Mouse (Mus musculus) heart, postnatal 0 days (tissue): Measurements from ENCODE around the gene Prx. TPM values are rescaled to one million over a fixed set of nuclear protein-coding genes. Genes with fewer than 3 reads are reported as not detected.

Experiments used
- ATAC-seq: fragments of 200-750 bp; cut with Nextera tagmentation; 2 replicates; pipeline ENCODE4 v1.8.0; 2017; ENCODE audit warnings: low read depth, moderate number of reproducible peaks, moderate library complexity; ENCODE audit not compliant: insufficient read depth
- DNase-seq: peaks from one replicate; pipeline ENCODE4 v3.0.0-alpha.2; 2016; ENCODE audit warnings: low spot score
- H3K27ac ChIP-seq: fragments of 300-500 bp; sonication (generic); 2 replicates; pipeline ENCODE4 v1.5.1; 2014; ENCODE audit warnings: low read depth, mild to moderate bottlenecking
- H3K27me3 ChIP-seq: fragments of 300-500 bp; sonication (generic); 2 replicates; pipeline ENCODE4 v1.6.1; 2014; ENCODE audit warnings: low read length, mixed read lengths; ENCODE audit not compliant: control insufficient read depth, insufficient read depth
- H3K36me3 ChIP-seq: fragments of 300-500 bp; sonication (generic); replicated peaks from 2 replicates; pipeline ENCODE4 v1.6.1; 2014; ENCODE audit warnings: low read length, mixed read lengths; ENCODE audit not compliant: control insufficient read depth, insufficient read depth
- H3K4me1 ChIP-seq: fragments of 300-500 bp; sonication (generic); 2 replicates; pipeline ENCODE4 v1.6.1; 2014; ENCODE audit warnings: antibody characterized with exemption; ENCODE audit not compliant: control insufficient read depth, insufficient read depth
- H3K4me2 ChIP-seq: fragments of 300-500 bp; sonication (generic); 2 replicates; pipeline ENCODE4 v1.6.1; 2014; ENCODE audit warnings: low read depth, mild to moderate bottlenecking, low read length, moderate library complexity
- H3K4me3 ChIP-seq: fragments of 300-500 bp; sonication (generic); 2 replicates; pipeline ENCODE4 v1.5.1; 2014; ENCODE audit warnings: low read depth, low read length
- H3K9ac ChIP-seq: fragments of 300-500 bp; sonication (generic); replicated peaks from 2 replicates; pipeline ENCODE4 v1.6.1; 2014; ENCODE audit warnings: low read depth, low read length, mixed read lengths
- H3K9me3 ChIP-seq: fragments of 300-500 bp; sonication (generic); replicated peaks from 2 replicates; pipeline ENCODE4 v1.6.1; 2016; ENCODE audit warnings: low read length; ENCODE audit not compliant: control insufficient read depth
- CTCF ChIP-seq: IDR thresholded peaks from 2 replicates; pipeline ENCODE4 v1.5.1; 2016; ENCODE audit warnings: antibody characterized with exemption, control low read depth, low read depth
- EP300 ChIP-seq: IDR thresholded peaks from 2 replicates; pipeline ENCODE4 v1.6.1; 2016; ENCODE audit warnings: antibody characterized with exemption, low read depth
- WGBS: fragments of 180-500 bp; shearing (Covaris S2); extraction: QIAGEN DNeasy Blood & Tissue Kit; methylation state at CpG from one replicate; pipeline ENCODE4 v1.1.7; 2014; 5-methylcytosine and 5-hydroxymethylcytosine counted together
- polyA plus RNA-seq: library from polyadenylated mRNA; unstranded; fragments of >200 nt; fragmentation: Nextera tagmentation; extraction: Ambion mirVana; gene quantifications from 2 replicates; pipeline ENCODE4 v1.2.1, GENCODE M21; 2015
- total RNA-seq: library from RNA; depleted of rRNA; stranded (reverse); fragments of >200 nt; gene quantifications from 2 replicates; pipeline ENCODE4 v1.2.3, GENCODE M21; 2014; ENCODE audit warnings: low replicate concordance

Gene Prx
- total and polyA plus RNA-seq, 2 experiments from 2014 or later, result 1.1 to 1.9 TPM

DNA sequence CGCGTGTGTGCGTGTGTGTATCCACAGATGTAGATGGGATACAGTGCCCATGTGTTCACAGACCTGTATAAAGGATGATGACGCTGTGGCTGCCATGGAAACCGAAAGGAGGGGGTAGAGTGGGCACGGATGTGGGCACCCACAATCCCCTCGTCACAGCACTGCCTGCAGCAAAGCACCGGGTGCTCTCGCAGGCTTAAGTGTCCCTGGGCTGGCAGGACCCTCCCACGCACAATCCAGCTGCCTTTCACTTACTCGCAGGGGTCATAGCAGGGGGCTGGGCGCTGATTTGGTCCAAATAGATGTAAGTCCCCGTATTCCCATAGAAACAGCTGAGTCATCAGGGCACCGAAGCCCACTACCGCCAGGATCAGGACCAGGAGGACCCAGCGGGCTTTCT lies 42.3 kb downstream of the Prx start:
- H3K36me3 ChIP-seq, result peaks cover 11% of the 10 kb centered on the region; the same call in 1 of the 2 replicates
- H3K27me3 ChIP-seq, result no peaks in the 10 kb centered on the region
- H3K9ac ChIP-seq, result no peak overlapping the region
- H3K4me2 ChIP-seq, result peak overlapping the region; percentile 99; the same call in 1 of the 2 replicates
- H3K4me3 ChIP-seq, result no peak overlapping the region
- ATAC-seq (no peak), DNase-seq (no peak)
- peaks cover 20% of the 10 kb centered on the region for H3K4me1 ChIP-seq
- WGBS, result 80% methylated on average over 16 of the region's 16 CpGs
- no peaks in the 10 kb centered on the region for H3K9me3 ChIP-seq
- no peak for TF ChIP-seq CTCF
- no peak for TF ChIP-seq EP300
- H3K27ac ChIP-seq, result no peak overlapping the region

GRCm38 (mm10) chr7:27541922-27542321 lies 42.8 kb downstream of the Prx start:
- H3K4me3 ChIP-seq, result peak overlapping the region; percentile 60
- H3K9ac ChIP-seq, result peak overlapping the region; percentile 63; the same call in 1 of the 2 replicates
- peaks cover 9% of the 10 kb centered on the region; the same call in 1 of the 2 replicates for H3K36me3 ChIP-seq
- peak overlapping the region; percentile 99 for H3K4me2 ChIP-seq
- ATAC-seq, result no peak
- peaks cover 20% of the 10 kb centered on the region for H3K4me1 ChIP-seq
- no peaks in the 10 kb centered on the region for H3K27me3 ChIP-seq
- H3K9me3 ChIP-seq, result no peaks in the 10 kb centered on the region
- no peak overlapping the region for H3K27ac ChIP-seq
- WGBS, result 58% methylated on average over 5 of the region's 5 CpGs
- TF ChIP-seq CTCF (no peak), EP300 (no peak)
- no peak for DNase-seq

DNA sequence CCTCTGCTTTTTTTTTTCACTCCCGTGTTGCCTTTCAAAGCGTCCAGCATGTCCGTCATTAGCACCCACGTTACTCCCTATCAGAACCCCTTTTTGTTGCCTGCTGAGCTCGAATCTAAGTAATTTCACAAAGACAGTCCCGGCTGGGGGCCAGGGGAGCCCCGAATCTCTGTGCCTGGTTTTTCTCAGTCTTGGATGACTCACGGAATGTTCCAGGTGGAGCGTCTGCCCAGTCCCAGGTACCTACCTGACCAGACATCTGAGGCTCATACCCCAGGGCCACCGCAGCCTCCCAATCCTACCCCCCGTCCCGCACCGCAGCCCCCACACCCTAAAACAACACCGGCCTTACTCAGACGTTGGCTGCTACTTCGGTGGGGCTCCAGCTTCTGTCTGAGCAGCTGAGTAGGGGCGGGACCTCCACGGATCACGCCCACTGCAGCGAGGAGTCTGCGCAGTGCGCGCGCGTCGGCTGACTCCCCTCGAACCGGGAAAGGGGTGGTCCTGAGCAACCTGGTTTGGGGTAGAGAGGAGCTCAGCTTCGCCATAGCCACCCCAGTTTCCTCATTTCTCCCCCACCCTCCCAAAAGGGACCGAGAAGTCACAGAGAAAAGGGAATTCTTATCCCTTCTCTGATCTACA lies 43.4 kb downstream of the Prx start:
- 2% methylated on average over 30 of the region's 30 CpGs for WGBS
- DNase-seq (peak; percentile 68), ATAC-seq (peak; percentile 84)
- H3K27ac ChIP-seq, result no peak overlapping the region
- TF ChIP-seq EP300 (no peak), CTCF (no peak)
- peaks cover 8% of the 10 kb centered on the region; the same call in 1 of the 2 replicates for H3K36me3 ChIP-seq
- H3K27me3 ChIP-seq, result no peaks in the 10 kb centered on the region
- peaks cover 20% of the 10 kb centered on the region for H3K4me1 ChIP-seq
- H3K9ac ChIP-seq, result peak overlapping the region; percentile 63
- peak overlapping the region; percentile 60 for H3K4me3 ChIP-seq
- no peaks in the 10 kb centered on the region for H3K9me3 ChIP-seq
- H3K4me2 ChIP-seq, result peak overlapping the region; percentile 99

- no peak for TF ChIP-seq CTCF
- TF ChIP-seq EP300, result no peak
- peak overlapping the region; percentile 99 for H3K4me2 ChIP-seq
- WGBS, result 40% methylated on average over 6 of the region's 6 CpGs
- no peak overlapping the region for H3K27ac ChIP-seq
- peaks cover 2% of the 10 kb centered on the region; the same call in 1 of the 2 replicates for H3K36me3 ChIP-seq
- H3K4me1 ChIP-seq, result peaks cover 20% of the 10 kb centered on the region
- H3K9me3 ChIP-seq, result no peaks in the 10 kb centered on the region
- ATAC-seq (no peak), DNase-seq (no peak)
- H3K4me3 ChIP-seq, result peak overlapping the region; percentile 60
- no peaks in the 10 kb centered on the region for H3K27me3 ChIP-seq
- H3K9ac ChIP-seq, result peak overlapping the region; percentile 63
Measured at GRCm38 (mm10) chr7:27543065-27543464, 43.9 kb downstream of the Prx start.

GRCm38 (mm10) chr7:27543851-27544250 lies 44.7 kb downstream of the Prx start:
- no peak for ATAC-seq
- Histone ChIP-seq H3K9ac (no peak overlapping the region), H3K4me1 (peaks cover 20% of the 10 kb centered on the region), H3K27ac (no peak overlapping the region), H3K27me3 (no peaks in the 10 kb centered on the region), H3K4me2 (no peak overlapping the region), H3K9me3 (no peaks in the 10 kb centered on the region), H3K4me3 (no peak overlapping the region), H3K36me3 (no peaks in the 10 kb centered on the region; the same call in 1 of the 2 replicates)
- WGBS, result 65% methylated on average over 4 of the region's 4 CpGs
- no peak for DNase-seq
- TF ChIP-seq EP300, result no peak
- no peak for TF ChIP-seq CTCF
